Mouse (Mus musculus): ENCODE data around the gene H2-DMb2.

GRCm38 (mm10) chr17:34194723-34195122 is 51.6 kb downstream of the H2-DMb2 start:
- TF ChIP-seq EP300 (IDR thresholded peaks at IDR 0.05; ENCODE audit: low read depth): no peak
- no peak for TF ChIP-seq CTCF (IDR thresholded peaks at IDR 0.05; ENCODE audit: low read depth)

Data from heart, postnatal 0 days (tissue).